Mouse (Mus musculus): ENCODE results near the gene Hmgcs1.
"Not testable (repeated sequence)": the region's sequence is repeated elsewhere in the genome, so short reads cannot be mapped to it uniquely, and the experiment has no call there.

The Hmgcs1 gene

GRCm38 (mm10) chr13:119690039-119690728 lies at the start of gene Hmgcs1:
Gene Hmgcs1, plus strand, starts transcription at chr13:119690379.
- peak; percentile 100 for DNase-seq (ENCODE audit: low spot score)

- DNase-seq (ENCODE audit: low spot score), result no peak
These were observed 49.7 kb upstream of the Hmgcs1 start for GRCm38 (mm10) chr13:119640504-119640903.

GRCm38 (mm10) chr13:119641145-119641544 lies 49.0 kb upstream of the Hmgcs1 start:
- no peak for DNase-seq (ENCODE audit: low spot score)

- no peak for DNase-seq (ENCODE audit: low spot score)
These were observed 45.4 kb upstream of the Hmgcs1 start for GRCm38 (mm10) chr13:119644769-119645168.

GRCm38 (mm10) chr13:119646511-119646910 lies 43.7 kb upstream of the Hmgcs1 start:
- DNase-seq (ENCODE audit: low spot score), result no peak

GRCm38 (mm10) chr13:119648891-119649698 lies 41.1 kb upstream of the Hmgcs1 start:
- no peak for DNase-seq (ENCODE audit: low spot score)

GRCm38 (mm10) chr13:119649699-119650046 lies 40.5 kb upstream of the Hmgcs1 start:
- DNase-seq (ENCODE audit: low spot score), result no peak

GRCm38 (mm10) chr13:119654734-119655133 lies 35.4 kb upstream of the Hmgcs1 start:
- no peak for DNase-seq (ENCODE audit: low spot score)

- DNase-seq (ENCODE audit: low spot score), result no peak
These were observed 33.9 kb upstream of the Hmgcs1 start for GRCm38 (mm10) chr13:119656246-119656645.

- no peak for DNase-seq (ENCODE audit: low spot score)
These were observed 33.2 kb upstream of the Hmgcs1 start for GRCm38 (mm10) chr13:119656846-119657416.

GRCm38 (mm10) chr13:119661420-119661819 lies 28.8 kb upstream of the Hmgcs1 start:
- DNase-seq (ENCODE audit: low spot score), result not testable (repeated sequence)

- DNase-seq (ENCODE audit: low spot score), result no peak
These were observed 11.4 kb upstream of the Hmgcs1 start for GRCm38 (mm10) chr13:119678794-119679193.

GRCm38 (mm10) chr13:119679721-119680120 lies 10.5 kb upstream of the Hmgcs1 start:
- DNase-seq (ENCODE audit: low spot score), result no peak

GRCm38 (mm10) chr13:119681161-119681560 lies 9.0 kb upstream of the Hmgcs1 start:
- DNase-seq (ENCODE audit: low spot score), result no peak

- DNase-seq (ENCODE audit: low spot score), result no peak
These were observed 5.6 kb upstream of the Hmgcs1 start for GRCm38 (mm10) chr13:119684416-119685177.

- DNase-seq (ENCODE audit: low spot score), result no peak
These were observed 505 bp upstream of the Hmgcs1 start for GRCm38 (mm10) chr13:119689709-119690038.

- no peak for DNase-seq (ENCODE audit: low spot score)
These were observed 869 bp downstream of the Hmgcs1 start for GRCm38 (mm10) chr13:119690876-119691620.

- not testable (repeated sequence) for DNase-seq (ENCODE audit: low spot score)
These were observed 1.8 kb downstream of the Hmgcs1 start for GRCm38 (mm10) chr13:119691958-119692357.

- no peak for DNase-seq (ENCODE audit: low spot score)
These were observed 5.5 kb downstream of the Hmgcs1 start for GRCm38 (mm10) chr13:119695676-119696075.

- DNase-seq (ENCODE audit: low spot score), result no peak
These were observed 6.3 kb downstream of the Hmgcs1 start for GRCm38 (mm10) chr13:119696496-119696895.

- no peak for DNase-seq (ENCODE audit: low spot score)
These were observed 8.3 kb downstream of the Hmgcs1 start for GRCm38 (mm10) chr13:119698436-119698835.

- no peak for DNase-seq (ENCODE audit: low spot score)
These were observed 14.1 kb downstream of the Hmgcs1 start for GRCm38 (mm10) chr13:119704280-119704679.
